Mouse (Mus musculus): ENCODE measurements around the gene Slc1a1. TPM values are rescaled to one million over a fixed set of nuclear protein-coding genes. Genes with fewer than 3 reads are reported as not detected.

The Slc1a1 gene
- total RNA-seq, 1 experiment from 2014 or later: not detected

- ATAC-seq (replicated peaks; ENCODE audit: insufficient number of reproducible peaks, low FRiP score, low TSS enrichment, poor library complexity, severe bottlenecking): no peak
Observed at GRCm38 (mm10) chr19:28903536-28904119, 68.8 kb downstream of the Slc1a1 start.

GRCm38 (mm10) chr19:28908186-28908585 is 73.3 kb downstream of the Slc1a1 start:
- ATAC-seq (replicated peaks; ENCODE audit: insufficient number of reproducible peaks, low FRiP score, low TSS enrichment, poor library complexity, severe bottlenecking): no peak

GRCm38 (mm10) chr19:28908693-28909092 is 73.8 kb downstream of the Slc1a1 start:
- ATAC-seq (replicated peaks; ENCODE audit: insufficient number of reproducible peaks, low FRiP score, low TSS enrichment, poor library complexity, severe bottlenecking): no peak

GRCm38 (mm10) chr19:28914598-28914997 is 79.7 kb downstream of the Slc1a1 start:
- no peak for ATAC-seq (replicated peaks; ENCODE audit: insufficient number of reproducible peaks, low FRiP score, low TSS enrichment, poor library complexity, severe bottlenecking)

- ATAC-seq (replicated peaks; ENCODE audit: insufficient number of reproducible peaks, low FRiP score, low TSS enrichment, poor library complexity, severe bottlenecking): no peak
Observed at GRCm38 (mm10) chr19:28915602-28916250, 80.9 kb downstream of the Slc1a1 start.

- no peak for ATAC-seq (replicated peaks; ENCODE audit: insufficient number of reproducible peaks, low FRiP score, low TSS enrichment, poor library complexity, severe bottlenecking)
Observed at GRCm38 (mm10) chr19:28916492-28916891, 81.6 kb downstream of the Slc1a1 start.

GRCm38 (mm10) chr19:28917839-28918238 is 83.0 kb downstream of the Slc1a1 start:
- no peak for ATAC-seq (replicated peaks; ENCODE audit: insufficient number of reproducible peaks, low FRiP score, low TSS enrichment, poor library complexity, severe bottlenecking)

- ATAC-seq (replicated peaks; ENCODE audit: insufficient number of reproducible peaks, low FRiP score, low TSS enrichment, poor library complexity, severe bottlenecking): no peak
Observed at GRCm38 (mm10) chr19:28926366-28926765, 91.5 kb downstream of the Slc1a1 start.

- ATAC-seq (replicated peaks; ENCODE audit: insufficient number of reproducible peaks, low FRiP score, low TSS enrichment, poor library complexity, severe bottlenecking): no peak
Observed at GRCm38 (mm10) chr19:28927396-28927795, 92.5 kb downstream of the Slc1a1 start.

GRCm38 (mm10) chr19:28929034-28929433 is 94.2 kb downstream of the Slc1a1 start:
- ATAC-seq (replicated peaks; ENCODE audit: insufficient number of reproducible peaks, low FRiP score, low TSS enrichment, poor library complexity, severe bottlenecking): no peak

- ATAC-seq (replicated peaks; ENCODE audit: insufficient number of reproducible peaks, low FRiP score, low TSS enrichment, poor library complexity, severe bottlenecking): no peak
Observed at GRCm38 (mm10) chr19:28934897-28935296, 100.0 kb downstream of the Slc1a1 start.

GRCm38 (mm10) chr19:28940135-28940874 is 105.5 kb downstream of the Slc1a1 start:
- ATAC-seq (replicated peaks; ENCODE audit: insufficient number of reproducible peaks, low FRiP score, low TSS enrichment, poor library complexity, severe bottlenecking): no peak

- ATAC-seq (replicated peaks; ENCODE audit: insufficient number of reproducible peaks, low FRiP score, low TSS enrichment, poor library complexity, severe bottlenecking): no peak; the same call in 1 of the 2 replicates
Observed at GRCm38 (mm10) chr19:28941271-28941670, 106.4 kb downstream of the Slc1a1 start.

- ATAC-seq (replicated peaks; ENCODE audit: insufficient number of reproducible peaks, low FRiP score, low TSS enrichment, poor library complexity, severe bottlenecking): no peak
Observed at GRCm38 (mm10) chr19:28946782-28947181, 111.9 kb downstream of the Slc1a1 start.

GRCm38 (mm10) chr19:28947311-28947710 is 112.5 kb downstream of the Slc1a1 start:
- ATAC-seq (replicated peaks; ENCODE audit: insufficient number of reproducible peaks, low FRiP score, low TSS enrichment, poor library complexity, severe bottlenecking): no peak

GRCm38 (mm10) chr19:28951251-28951650 is 116.4 kb downstream of the Slc1a1 start:
- ATAC-seq (replicated peaks; ENCODE audit: insufficient number of reproducible peaks, low FRiP score, low TSS enrichment, poor library complexity, severe bottlenecking): no peak

- ATAC-seq (replicated peaks; ENCODE audit: insufficient number of reproducible peaks, low FRiP score, low TSS enrichment, poor library complexity, severe bottlenecking): no peak
Observed at GRCm38 (mm10) chr19:28963113-28963512, 128.3 kb downstream of the Slc1a1 start.

GRCm38 (mm10) chr19:28963513-28963841 is 128.6 kb downstream of the Slc1a1 start:
- ATAC-seq (replicated peaks; ENCODE audit: insufficient number of reproducible peaks, low FRiP score, low TSS enrichment, poor library complexity, severe bottlenecking): no peak

Data from monocyte, adult 5-6 weeks (primary cell).